8 mouse cellular contexts compared by ENCODE assay signal in genomic region chrX:10216410-10216949, GRCm38 (mm10). TPM values are rescaled to one million over a fixed set of nuclear protein-coding genes. Genes with fewer than 3 reads are reported as not detected.
DNase-seq lines count a peak whose midpoint lies in the region; ATAC-seq lines count a peak whose summit lies in the region.

Rpgr (minus strand) TSS chrX:10216920.

- H3K4me3 ChIP-seq in hindbrain, embryonic 14.5 days (replicated peaks; ENCODE audit: low read length): peak within 1 kb of the TSS; percentile 56

- ATAC-seq in hindbrain, embryonic 14.5 days (ENCODE audit: low FRiP score): peak; percentile 99

- peak within 1 kb of the TSS; percentile 90 for H3K27ac ChIP-seq in hindbrain, embryonic 14.5 days

- no peaks in the 10 kb centered on the region for H3K9me3 ChIP-seq in hindbrain, embryonic 14.5 days (ENCODE audit: control insufficient read depth, low read length)

- peak within 1 kb of the TSS; percentile 60 for H3K4me2 ChIP-seq in hindbrain, embryonic 14.5 days (replicated peaks)

- WGBS in hindbrain, embryonic 14.5 days: 17% methylated on average over 44 of the region's 47 CpGs

- no peaks in the 10 kb centered on the region for H3K27me3 ChIP-seq in hindbrain, embryonic 14.5 days (ENCODE audit: control insufficient read depth, insufficient read depth, low read length)

- H3K4me1 ChIP-seq in hindbrain, embryonic 14.5 days (replicated peaks; ENCODE audit: control insufficient read depth, insufficient read depth, low read length): peaks cover 5% of the 10 kb centered on the region; the same call in 1 of the 2 replicates

- peak within 1 kb of the TSS; percentile 68 for H3K9ac ChIP-seq in hindbrain, embryonic 14.5 days

- DNase-seq in WW6 (ENCODE audit: low read depth, low spot score): peak; percentile 70
- DNase-seq in cerebellum, postnatal 36 days: peak; percentile 85 to 89
- peak; percentile 60 to 76 for DNase-seq in frontal cortex, postnatal 25 days (ENCODE audit: low spot score in 2 of 2)
- DNase-seq in hindbrain, embryonic 14.5 days (ENCODE audit: low spot score): peak; percentile 89
- DNase-seq in layer of hippocampus, postnatal 36 days: peak; percentile 86 to 87
- DNase-seq in lung, postnatal 25 days (ENCODE audit: low spot score): peak; percentile 92
- peak; percentile 76 for DNase-seq in retina, adult 2 months (ENCODE audit: low read depth, low spot score)
- DNase-seq in thymus, postnatal 25 days: peak; percentile 91

- 0 out of 2 replicates have a peak, but pooled peaks cover 3% of the 10 kb centered on the region for H3K36me3 ChIP-seq in hindbrain, embryonic 14.5 days (replicated peaks; ENCODE audit: control insufficient read depth, insufficient read depth)

RNA-seq across cellular contexts. Expression of gene Rpgr, which starts in this region (rescaled TPM):
- 31.7 and 32.9 TPM in 2 replicates for polyA plus RNA-seq in hindbrain, embryonic 14.5 days (2014; fragmentation: Nextera tagmentation; extraction: Ambion mirVana)
- 10 to 100 TPM; 16.0 to 17.2 TPM for total RNA-seq in layer of hippocampus, postnatal 36 days (2021)

Comparison
In these comparisons a context has a peak if more than half of its experiments do, and no peak if none do; other contexts are left out.
1. Peak in every context shown above with its lines: DNase-seq, ATAC-seq, H3K4me3 ChIP-seq and H3K27ac ChIP-seq.